Mouse (Mus musculus) forebrain, embryonic 15.5 days (tissue): ENCODE results near the gene Bcl7c. TPM values are rescaled to one million over a fixed set of nuclear protein-coding genes. Genes with fewer than 3 reads are reported as not detected.
"Not testable (repeated sequence)": the region's sequence is repeated elsewhere in the genome, so short reads cannot be mapped to it uniquely, and the experiment has no call there.

Experiments
- ATAC-seq: fragments of 200-750 bp; cut with Nextera tagmentation; replicated peaks from 2 replicates; pipeline ENCODE4 v1.8.0; 2017; ENCODE audit warnings: mild to moderate bottlenecking, moderate TSS enrichment, moderate library complexity
- H3K27ac ChIP-seq: fragments of 300-500 bp; sonication (generic); replicated peaks from 2 replicates; pipeline ENCODE4 v1.5.1; 2015; ENCODE audit warnings: mild to moderate bottlenecking, inconsistent platforms
- H3K27me3 ChIP-seq: fragments of 300-500 bp; sonication (generic); 2 replicates; pipeline ENCODE4 v1.6.1; 2015; ENCODE audit warnings: inconsistent platforms
- H3K36me3 ChIP-seq: fragments of 300-500 bp; sonication (generic); 2 replicates; pipeline ENCODE4 v1.6.1; 2015; ENCODE audit warnings: mild to moderate bottlenecking, inconsistent platforms
- H3K4me1 ChIP-seq: fragments of 300-500 bp; sonication (generic); 2 replicates; pipeline ENCODE4 v1.6.1; 2015; ENCODE audit warnings: inconsistent platforms
- H3K4me2 ChIP-seq: fragments of 300-500 bp; sonication (generic); replicated peaks from 2 replicates; pipeline ENCODE4 v1.6.1; 2015; ENCODE audit warnings: mild to moderate bottlenecking, inconsistent platforms
- H3K4me3 ChIP-seq: fragments of 300-500 bp; sonication (generic); 2 replicates; pipeline ENCODE4 v1.5.1; 2015; ENCODE audit warnings: mild to moderate bottlenecking, inconsistent platforms
- H3K9ac ChIP-seq: fragments of 300-500 bp; sonication (generic); replicated peaks from 2 replicates; pipeline ENCODE4 v1.6.1; 2015; ENCODE audit warnings: mild to moderate bottlenecking, inconsistent platforms
- H3K9me3 ChIP-seq: fragments of 300-500 bp; sonication (generic); 2 replicates; pipeline ENCODE4 v1.6.1; 2016; ENCODE audit warnings: inconsistent platforms
- WGBS: fragments of 180-500 bp; shearing (Covaris S2); methylation state at CpG from one replicate; pipeline ENCODE4 v1.1.7; 2015; ENCODE audit warnings: mixed read lengths; 5-methylcytosine and 5-hydroxymethylcytosine counted together
- microRNA counts: library from miRNA; unstranded; fragments of <30 nt; microRNA quantifications from one replicate; lab custom pipeline; 2016
- microRNA-seq: library from miRNA; unstranded; fragments of <30 nt; microRNA quantifications from one replicate; pipeline ENCODE4, GENCODE M21; 2016
- polyA plus RNA-seq: library from polyadenylated mRNA; unstranded; fragments of >200 nt; fragmentation: Nextera tagmentation; extraction: Ambion mirVana; gene quantifications from 2 replicates; pipeline ENCODE4 v1.2.1, GENCODE M21; 2015

Gene Bcl7c
- polyA plus RNA-seq, 1 experiment from 2014 or later = 47.9 TPM

GRCm38 (mm10) chr7:127618402-127618801 lies 90.3 kb downstream of the Bcl7c start:
- H3K9ac ChIP-seq, H3K27me3 ChIP-seq, H3K9me3 ChIP-seq, H3K4me3 ChIP-seq, H3K27ac ChIP-seq, H3K36me3 ChIP-seq, ATAC-seq, H3K4me2 ChIP-seq: not testable (repeated sequence)
- WGBS = 83% methylated on average over 7 of the region's 8 CpGs
- H3K4me1 ChIP-seq = peaks cover 29% of the 10 kb centered on the region

DNA sequence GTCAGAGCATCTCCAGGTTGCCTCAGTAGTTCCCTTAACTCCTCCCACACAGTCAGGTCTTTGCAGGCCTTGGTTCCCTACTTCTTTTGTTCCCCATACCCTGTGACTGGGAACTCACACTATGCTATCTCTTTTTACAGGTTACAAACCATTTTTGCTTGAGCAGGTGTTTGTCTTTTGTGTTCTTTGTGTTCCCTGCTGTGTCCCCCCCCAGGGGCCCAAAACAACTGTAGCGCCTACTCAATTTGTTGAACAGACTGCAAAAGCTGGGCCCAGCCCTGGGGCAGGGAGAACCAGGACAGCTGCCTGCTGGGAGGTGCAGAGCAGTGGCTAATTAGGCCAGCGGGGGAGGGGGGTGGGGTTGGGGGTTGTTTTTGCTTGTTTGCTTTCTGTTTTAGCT lies 90.8 kb downstream of the Bcl7c start:
- no peak overlapping the region for H3K4me2 ChIP-seq
- no peaks in the 10 kb centered on the region for H3K27me3 ChIP-seq
- no peak for ATAC-seq
- no peak overlapping the region for H3K4me3 ChIP-seq
- peaks cover 33% of the 10 kb centered on the region for H3K4me1 ChIP-seq
- no peak overlapping the region for H3K27ac ChIP-seq
- H3K9ac ChIP-seq = no peak overlapping the region
- no peaks in the 10 kb centered on the region for H3K9me3 ChIP-seq
- 4% methylated on average over 2 of the region's 2 CpGs for WGBS
- no peaks in the 10 kb centered on the region for H3K36me3 ChIP-seq

DNA sequence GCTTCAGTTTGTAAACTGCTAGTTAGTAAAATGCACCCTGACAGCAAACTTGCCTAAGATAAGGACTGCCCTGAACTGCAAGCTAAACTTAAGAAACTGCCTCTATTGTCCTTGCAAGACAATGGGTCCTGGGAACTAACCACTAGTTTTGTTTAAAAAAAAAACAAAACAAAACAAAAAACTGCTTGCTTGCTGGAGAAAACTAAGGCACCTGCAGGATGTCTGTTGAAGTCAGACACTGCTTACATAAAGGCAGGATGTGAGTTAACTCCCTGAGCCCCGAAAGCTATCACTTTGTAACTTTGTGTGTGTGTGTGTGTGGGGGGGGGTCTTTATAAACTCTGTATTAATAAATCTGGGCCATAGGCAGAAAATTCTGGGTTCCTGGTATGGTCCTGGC lies 91.9 kb downstream of the Bcl7c start:
- H3K27ac ChIP-seq = no peak overlapping the region
- H3K4me2 ChIP-seq = no peak overlapping the region
- peaks cover 33% of the 10 kb centered on the region for H3K4me1 ChIP-seq
- H3K27me3 ChIP-seq = no peaks in the 10 kb centered on the region
- no peak overlapping the region for H3K9ac ChIP-seq
- WGBS = 81% methylated on average over 1 of the region's 1 CpGs
- no peak overlapping the region for H3K4me3 ChIP-seq
- no peak for ATAC-seq
- H3K36me3 ChIP-seq = peaks cover 9% of the 10 kb centered on the region
- no peaks in the 10 kb centered on the region for H3K9me3 ChIP-seq

DNA sequence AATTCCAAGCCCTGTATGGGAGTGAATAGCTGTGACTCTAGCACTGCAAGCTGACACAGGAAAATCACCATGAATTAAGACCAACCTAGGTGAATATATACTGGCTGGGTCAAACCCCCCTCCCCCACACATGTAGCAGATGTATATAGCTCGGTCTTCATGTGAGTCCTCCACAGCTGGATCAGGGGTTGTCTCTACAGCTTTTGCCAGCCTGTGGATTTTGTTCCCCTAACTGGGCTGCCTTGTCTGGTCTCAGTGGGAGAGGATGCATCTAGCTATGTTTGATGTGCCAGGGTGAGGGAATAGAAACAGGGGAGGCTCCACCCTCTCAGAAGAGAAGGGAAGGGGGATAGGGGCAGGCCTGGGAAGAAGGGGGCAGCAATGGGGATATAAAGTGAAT lies 92.4 kb downstream of the Bcl7c start:
- H3K4me1 ChIP-seq = peaks cover 33% of the 10 kb centered on the region
- H3K9me3 ChIP-seq = no peaks in the 10 kb centered on the region
- H3K9ac ChIP-seq = 0 out of 2 replicates have a peak overlapping the region, but pooled peaks have one; percentile 81
- H3K27ac ChIP-seq = no peak overlapping the region
- H3K27me3 ChIP-seq = no peaks in the 10 kb centered on the region
- no peak for ATAC-seq
- WGBS = 69% methylated on average over 1 of the region's 1 CpGs
- peak overlapping the region; percentile 100 for H3K4me3 ChIP-seq
- H3K36me3 ChIP-seq = peaks cover 14% of the 10 kb centered on the region
- peak overlapping the region; percentile 94 for H3K4me2 ChIP-seq

DNA sequence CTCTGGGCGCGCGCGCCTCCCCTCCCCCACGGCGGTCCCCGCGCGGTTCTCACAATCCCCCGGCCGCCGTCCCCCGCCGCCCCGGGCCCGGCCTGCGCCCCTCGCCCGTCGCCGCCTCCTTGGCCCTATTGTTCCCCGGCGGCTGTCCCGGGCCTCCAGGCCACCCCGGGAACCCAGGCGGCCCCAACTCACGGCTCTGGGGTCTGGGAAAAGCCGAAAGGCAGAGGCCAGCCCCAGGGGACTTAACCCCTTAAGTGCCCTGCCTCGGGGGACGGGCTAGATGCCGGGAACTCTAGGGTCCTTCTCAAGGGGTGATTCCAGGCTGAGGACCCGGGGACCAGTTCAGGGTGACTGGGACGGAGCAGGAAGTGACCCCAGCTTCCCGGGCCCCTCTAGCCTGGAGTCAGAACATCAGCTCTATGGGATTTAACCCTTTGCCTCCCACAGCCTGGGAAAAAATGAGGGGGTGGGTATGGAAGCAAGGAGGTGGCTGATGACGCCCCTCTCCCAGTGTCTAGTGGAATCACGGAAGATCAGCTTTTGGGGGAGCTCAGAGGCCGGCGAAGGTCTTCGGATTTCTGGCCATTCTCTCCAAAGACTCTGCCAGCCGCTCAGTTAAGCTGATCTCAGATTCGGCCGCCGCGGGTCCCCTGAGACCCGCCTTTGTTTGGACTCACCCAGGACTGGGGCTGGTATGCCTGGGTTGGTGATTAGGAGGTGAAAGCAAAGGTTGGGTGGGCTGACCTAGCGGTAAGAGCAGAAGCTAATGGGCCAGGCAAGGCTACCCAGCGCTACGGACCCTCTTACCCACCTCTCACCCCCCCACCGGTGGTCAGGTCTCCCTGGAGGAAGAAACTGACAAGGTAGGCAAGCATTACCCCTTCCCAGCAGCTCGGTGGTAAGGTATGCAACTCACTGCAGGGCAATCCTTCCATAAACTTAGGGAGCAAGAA lies 93.6 kb downstream of the Bcl7c start, which contains the start of gene Zfp629:
Gene Zfp629, minus strand, starts transcription at position 907 of the 953 bp plus-strand sequence.
- under 1% methylated on average over 50 of the region's 50 CpGs for WGBS
- Histone ChIP-seq H3K4me2 (peak within 1 kb of the TSS; percentile 94), H3K27ac (peak within 1 kb of the TSS; percentile 89), H3K9me3 (no peaks in the 10 kb centered on the region), H3K4me3 (peak within 1 kb of the TSS; percentile 100), H3K4me1 (peaks cover 33% of the 10 kb centered on the region), H3K27me3 (no peaks in the 10 kb centered on the region), H3K36me3 (peaks cover 26% of the 10 kb centered on the region), H3K9ac (peak within 1 kb of the TSS; percentile 81)
- ATAC-seq = peak; percentile 91

- Histone ChIP-seq H3K9ac (peak overlapping the region; percentile 81), H3K4me3 (peak overlapping the region; percentile 100), H3K9me3 (no peaks in the 10 kb centered on the region), H3K4me1 (peaks cover 33% of the 10 kb centered on the region), H3K27me3 (no peaks in the 10 kb centered on the region), H3K4me2 (peak overlapping the region; percentile 94), H3K36me3 (peaks cover 31% of the 10 kb centered on the region), H3K27ac (peak overlapping the region; percentile 89)
- WGBS = under 1% methylated on average over 40 of the region's 44 CpGs
- ATAC-seq = peak; percentile 36
Measured at GRCm38 (mm10) chr7:127614511-127614890, 94.2 kb downstream of the Bcl7c start.

DNA sequence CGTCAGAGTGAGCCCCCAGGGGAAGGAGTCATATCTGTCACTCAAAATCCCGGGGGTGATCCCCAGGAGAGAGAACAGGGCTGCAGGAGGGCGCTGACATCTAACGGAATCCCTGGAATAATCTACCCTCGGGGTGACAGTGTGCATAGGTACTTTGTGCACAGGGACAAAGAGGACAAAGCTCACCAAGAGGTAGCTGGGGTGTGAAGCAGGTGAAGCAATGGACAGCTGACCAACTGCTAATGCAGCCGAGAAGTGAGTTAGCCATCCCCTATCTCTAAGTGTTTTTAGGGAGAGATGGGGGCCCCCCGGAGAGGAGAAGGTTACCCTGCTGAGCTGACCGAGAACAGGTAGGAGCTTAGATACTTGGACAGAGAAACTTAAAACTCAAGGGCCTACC lies 94.6 kb downstream of the Bcl7c start:
- Histone ChIP-seq H3K36me3 (peaks cover 36% of the 10 kb centered on the region), H3K27me3 (no peaks in the 10 kb centered on the region), H3K9me3 (no peaks in the 10 kb centered on the region), H3K4me3 (peak overlapping the region; percentile 100), H3K4me1 (peaks cover 33% of the 10 kb centered on the region), H3K9ac (peak overlapping the region; percentile 81), H3K27ac (0 out of 2 replicates have a peak overlapping the region, but pooled peaks have one; percentile 89), H3K4me2 (peak overlapping the region; percentile 94)
- WGBS = 19% methylated on average over 8 of the region's 8 CpGs
- ATAC-seq = no peak

DNA sequence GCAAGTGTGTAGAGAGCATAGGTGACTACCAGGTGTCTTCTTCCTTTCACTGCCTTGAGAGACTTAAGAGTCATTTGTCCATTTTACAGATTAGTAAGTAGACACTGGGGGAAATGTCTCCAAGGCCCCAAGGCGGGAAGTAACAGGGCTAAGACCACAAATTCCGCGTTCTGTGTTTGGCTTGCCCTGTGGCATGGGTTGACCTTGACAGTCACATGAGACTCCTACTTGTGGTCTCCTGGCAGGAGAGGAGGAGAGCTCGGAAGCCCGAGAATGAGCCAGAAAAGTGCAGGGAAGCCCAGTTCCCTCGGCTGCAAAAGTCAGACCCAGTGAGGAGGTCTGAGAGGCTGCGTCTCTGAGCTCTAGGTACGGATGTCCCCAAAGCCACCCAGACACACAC lies 95.2 kb downstream of the Bcl7c start:
- Histone ChIP-seq H3K36me3 (peaks cover 41% of the 10 kb centered on the region), H3K9ac (no peak overlapping the region), H3K27me3 (no peaks in the 10 kb centered on the region), H3K27ac (no peak overlapping the region), H3K4me2 (peak overlapping the region; percentile 94), H3K4me3 (peak overlapping the region; percentile 100), H3K4me1 (peaks cover 33% of the 10 kb centered on the region), H3K9me3 (no peaks in the 10 kb centered on the region)
- 87% methylated on average over 8 of the region's 8 CpGs for WGBS
- ATAC-seq = no peak

- H3K4me3 ChIP-seq = no peak overlapping the region
- H3K36me3 ChIP-seq = peaks cover 61% of the 10 kb centered on the region
- H3K9me3 ChIP-seq = no peaks in the 10 kb centered on the region
- H3K4me2 ChIP-seq = no peak overlapping the region
- 95% methylated on average over 26 of the region's 26 CpGs for WGBS
- no peak for ATAC-seq
- no peak overlapping the region for H3K27ac ChIP-seq
- H3K27me3 ChIP-seq = no peaks in the 10 kb centered on the region
- H3K4me1 ChIP-seq = peaks cover 24% of the 10 kb centered on the region
- no peak overlapping the region for H3K9ac ChIP-seq
Measured at GRCm38 (mm10) chr7:127611561-127611960, 97.2 kb downstream of the Bcl7c start.

MicroRNA genes within 50 kb of the gene (microRNA counts, 519-probe panel; counts per million panel counts)
- 2,051 counts per million, percentile 27 among the panel's probes with 10 or more counts for microRNA mmu-miR-762 (lab: Ali Mortazavi, UCI)

Small RNA genes lying within 50 kb of the gene (microRNA-seq; reads per million reads assigned to microRNA genes)
- gene Mir762 = not detected

Other genes starting within 250 kb of the Bcl7c start
- gene Prr14, start 249.3 kb downstream of the Bcl7c start, polyA plus RNA-seq = 48.5 and 50.9 TPM in 2 replicates
- 12.7 and 13.2 TPM in 2 replicates for gene Fbrs, start 229.7 kb downstream of the Bcl7c start, polyA plus RNA-seq
- 54.1 and 64.2 TPM in 2 replicates for gene Srcap, start 196.9 kb downstream of the Bcl7c start, polyA plus RNA-seq
- 17.2 and 17.7 TPM in 2 replicates for gene Gm42715, start 189.3 kb downstream of the Bcl7c start, polyA plus RNA-seq
- 3.7 and 5.3 TPM in 2 replicates for gene Tmem265, start 147.5 kb downstream of the Bcl7c start, polyA plus RNA-seq
- gene Phkg2, start 135.6 kb downstream of the Bcl7c start, polyA plus RNA-seq = 59.7 and 62.3 TPM in 2 replicates
- gene Ccdc189, start 120.3 kb downstream of the Bcl7c start, polyA plus RNA-seq = 11.8 TPM in 2 replicates
- 51.1 and 52.4 TPM in 2 replicates for gene Rnf40, start 120.2 kb downstream of the Bcl7c start, polyA plus RNA-seq
- gene Zfp629, start 93.1 kb downstream of the Bcl7c start, polyA plus RNA-seq = 18.7 and 18.9 TPM in 2 replicates
- 3.8 and 5.8 TPM in 2 replicates for gene Ctf1, start 3.8 kb upstream of the Bcl7c start, polyA plus RNA-seq
- gene Ctf2, start 23.2 kb upstream of the Bcl7c start, polyA plus RNA-seq = 0.10 and 0.19 TPM in 2 replicates
- 9.4 and 10.5 TPM in 2 replicates for gene Fbxl19, start 35.6 kb upstream of the Bcl7c start, polyA plus RNA-seq
- gene Orai3, start 60.9 kb upstream of the Bcl7c start, polyA plus RNA-seq = 8.7 and 8.8 TPM in 2 replicates
- 22.4 and 24.8 TPM in 2 replicates for gene Setd1a, start 67.7 kb upstream of the Bcl7c start, polyA plus RNA-seq
- gene Gm49388, start 76.7 kb upstream of the Bcl7c start, polyA plus RNA-seq = not detected in 2 replicates
- gene Hsd3b7, start 91.7 kb upstream of the Bcl7c start, polyA plus RNA-seq = 7.4 TPM in 2 replicates
- gene Stx4a, start 115.4 kb upstream of the Bcl7c start, polyA plus RNA-seq = 19.2 and 21.3 TPM in 2 replicates
- gene Stx1b, start 115.6 kb upstream of the Bcl7c start, polyA plus RNA-seq = 34.5 and 37.4 TPM in 2 replicates
- gene Zfp646, start 167.3 kb upstream of the Bcl7c start, polyA plus RNA-seq = 13.2 and 13.7 TPM in 2 replicates
- 46.2 and 48.4 TPM in 2 replicates for gene Zfp668, start 167.9 kb upstream of the Bcl7c start, polyA plus RNA-seq
- 0.78 and 0.92 TPM in 2 replicates for gene Prss53, start 182.0 kb upstream of the Bcl7c start, polyA plus RNA-seq
- not detected in 2 replicates for gene Gm21974, start 186.5 kb upstream of the Bcl7c start, polyA plus RNA-seq
- gene Vkorc1, start 186.7 kb upstream of the Bcl7c start, polyA plus RNA-seq = 65.7 and 69.7 TPM in 2 replicates
- 81.7 and 84.3 TPM in 2 replicates for gene Bckdk, start 195.1 kb upstream of the Bcl7c start, polyA plus RNA-seq
- 52.7 and 56.5 TPM in 2 replicates for gene Kat8, start 203.6 kb upstream of the Bcl7c start, polyA plus RNA-seq
- gene Prss8, start 221.2 kb upstream of the Bcl7c start, polyA plus RNA-seq = 0.20 and 0.29 TPM in 2 replicates
- 9.6 and 11.6 TPM in 2 replicates for gene Prss36, start 237.8 kb upstream of the Bcl7c start, polyA plus RNA-seq